In the genomic region with DNA sequence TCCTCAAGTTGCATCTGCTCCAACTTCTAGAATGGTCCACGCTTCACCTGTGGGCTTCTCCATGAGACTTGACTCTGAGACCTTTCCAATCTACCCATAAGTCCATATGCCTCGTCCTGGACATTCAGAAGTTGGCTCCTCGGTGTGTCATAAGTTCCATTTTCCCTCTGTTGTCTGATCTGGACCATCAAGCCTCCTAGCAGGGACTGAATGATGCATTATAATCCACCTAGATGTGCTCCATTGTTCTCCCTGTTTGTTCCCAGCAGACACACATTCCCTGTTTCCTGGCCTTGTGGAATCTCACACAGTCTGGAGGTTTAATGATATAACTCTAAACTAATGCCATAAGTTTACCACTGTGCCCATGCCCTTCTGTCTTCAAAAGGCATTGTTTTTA, we compare ENCODE assay signal across 30 mouse cellular contexts. TPM values are rescaled to one million over a fixed set of nuclear protein-coding genes. Genes with fewer than 3 reads are reported as not detected.
"Had no signal": no experiment of that assay in that cellular context is flagged by ENCODE, and none has a peak within 500 bp of the region (broad histone marks: within the 10 kb centered on the region; RNA-seq: fewer than 3 reads in every experiment).

No protein-coding gene starts in this region.

- H3K4me1 ChIP-seq: embryonic facial prominence, embryonic 12.5 days; embryonic facial prominence, embryonic 13.5 days; embryonic facial prominence, embryonic 15.5 days; forebrain, embryonic 12.5 days; forebrain, embryonic 13.5 days; forebrain, embryonic 15.5 days had no signal

- DNase-seq: cerebellum, adult 9-10 months; cerebellum, adult 9-11 months; cerebellum, postnatal 10 days; cerebellum, postnatal 14 days; cerebellum, postnatal 25 days; cerebellum, postnatal 36 days; embryo, embryonic 11 days; forebrain, postnatal 0 days; gastrocnemius, adult 2 months; gastrocnemius, postnatal 10 days; gastrocnemius, postnatal 14 days; gastrocnemius, postnatal 25 days; gastrocnemius, postnatal 36 days; heart, adult 11 months; heart, adult 18-20 months; heart, adult 2 months had no signal

- H3K36me3 ChIP-seq: embryonic facial prominence, embryonic 10.5 days; embryonic facial prominence, embryonic 12.5 days; embryonic facial prominence, embryonic 13.5 days; embryonic facial prominence, embryonic 15.5 days; forebrain, embryonic 10.5 days; forebrain, embryonic 12.5 days; forebrain, embryonic 15.5 days had no signal

- H3K4me2 ChIP-seq: embryonic facial prominence, embryonic 12.5 days; embryonic facial prominence, embryonic 13.5 days; embryonic facial prominence, embryonic 15.5 days; forebrain, embryonic 12.5 days; forebrain, embryonic 13.5 days; forebrain, embryonic 15.5 days had no signal

- H3K27ac ChIP-seq: embryonic facial prominence, embryonic 10.5 days; embryonic facial prominence, embryonic 12.5 days; embryonic facial prominence, embryonic 13.5 days; embryonic facial prominence, embryonic 15.5 days; forebrain, embryonic 10.5 days; forebrain, embryonic 12.5 days; forebrain, embryonic 13.5 days; forebrain, embryonic 15.5 days; gastrocnemius, adult 2 months; heart, adult 2 months had no signal

- H3K9ac ChIP-seq: embryonic facial prominence, embryonic 12.5 days; embryonic facial prominence, embryonic 13.5 days; embryonic facial prominence, embryonic 15.5 days; forebrain, embryonic 12.5 days; forebrain, embryonic 13.5 days; forebrain, embryonic 15.5 days; forebrain, postnatal 0 days had no signal

- H3K9me3 ChIP-seq: embryonic facial prominence, embryonic 10.5 days; embryonic facial prominence, embryonic 12.5 days; embryonic facial prominence, embryonic 13.5 days; embryonic facial prominence, embryonic 15.5 days; forebrain, embryonic 10.5 days; forebrain, embryonic 12.5 days; forebrain, embryonic 13.5 days; forebrain, embryonic 15.5 days had no signal

- H3K27me3 ChIP-seq: embryonic facial prominence, embryonic 12.5 days; embryonic facial prominence, embryonic 13.5 days; embryonic facial prominence, embryonic 15.5 days; forebrain, embryonic 12.5 days; forebrain, embryonic 15.5 days had no signal

- ATAC-seq: forebrain, embryonic 13.5 days; forebrain, embryonic 14.5 days; forebrain, embryonic 15.5 days; forebrain, embryonic 16.5 days; forebrain, postnatal 0 days had no signal

- H3K4me3 ChIP-seq: embryonic facial prominence, embryonic 10.5 days; embryonic facial prominence, embryonic 12.5 days; embryonic facial prominence, embryonic 13.5 days; embryonic facial prominence, embryonic 15.5 days; erythroblast, embryonic 14.5 days; forebrain, embryonic 10.5 days; forebrain, embryonic 12.5 days; forebrain, embryonic 13.5 days; forebrain, embryonic 15.5 days; gastrocnemius, adult 2 months; heart, adult 2 months had no signal

RNA-seq across cellular contexts. Expression of a gene that starts 50.8 kb away (rescaled TPM):
- polyA plus RNA-seq: cortical plate, adult 2 months; embryonic facial prominence, embryonic 15.5 days; erythroblast, embryonic 14.5 days; frontal cortex, adult 2 months; gonadal fat pad, adult 2 months; heart, adult 2 months had no signal
